Mouse (Mus musculus): Measurements from ENCODE around the gene Spef1. TPM values are rescaled to one million over a fixed set of nuclear protein-coding genes. Genes with fewer than 3 reads are reported as not detected.

Spef1 gene
- polyA plus RNA-seq, 1 experiment from 2014 or later = 1.3 TPM

DNA sequence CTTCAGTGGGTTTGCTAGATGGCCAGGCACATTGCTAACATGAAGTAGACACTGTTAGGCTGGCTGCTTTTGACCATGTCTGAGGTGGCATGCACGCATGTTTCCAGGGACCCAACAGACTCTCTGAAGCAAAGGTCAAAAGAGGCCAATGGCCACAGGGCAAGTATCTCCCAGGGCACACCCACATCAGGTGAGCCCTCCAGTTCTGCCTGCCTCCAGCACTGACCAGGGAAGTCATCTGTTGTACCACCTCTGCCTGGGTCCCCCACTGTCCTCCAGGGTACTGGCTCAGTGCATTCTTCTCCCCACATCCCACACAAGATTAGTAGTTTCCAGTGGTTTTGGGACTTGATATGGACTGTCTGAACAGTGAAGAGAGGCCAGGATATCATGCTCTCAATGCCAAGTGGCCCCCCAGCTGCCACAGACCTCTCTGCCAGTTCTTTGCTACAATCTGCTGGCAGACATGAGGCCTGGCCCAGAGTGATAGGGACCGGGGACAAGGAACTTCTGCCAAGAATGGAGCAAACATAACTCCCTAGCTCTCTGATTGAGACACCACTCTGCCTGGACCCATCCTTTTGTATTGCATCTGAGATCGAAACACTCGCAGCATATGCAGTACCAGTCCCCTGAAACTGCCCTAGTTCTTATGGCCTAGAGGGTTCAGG, 22.2 kb upstream of the Spef1 start:
- H3K27me3 ChIP-seq (replicated peaks; ENCODE audit: control insufficient read depth, insufficient read depth, low read length) = no peaks in the 10 kb centered on the region
- peak overlapping the region; percentile 67; the same call in 1 of the 2 replicates for H3K27ac ChIP-seq (ENCODE audit: low read depth, low read length)
- no peaks in the 10 kb centered on the region for H3K36me3 ChIP-seq (ENCODE audit: control insufficient read depth, insufficient read depth, low read length)
- peak overlapping the region; percentile 67; the same call in 1 of the 2 replicates for H3K4me3 ChIP-seq (ENCODE audit: low read depth, low read length)
- WGBS = 67% methylated on average over 4 of the region's 4 CpGs
- peak overlapping the region; percentile 88 for H3K4me2 ChIP-seq
- peak; percentile 50 for DNase-seq (ENCODE audit: low spot score)
- peaks cover 63% of the 10 kb centered on the region for H3K4me1 ChIP-seq (replicated peaks; ENCODE audit: control insufficient read depth, insufficient read depth, low read length)
- no peaks in the 10 kb centered on the region for H3K9me3 ChIP-seq (ENCODE audit: control insufficient read depth, low read length)
- no peak for ATAC-seq (replicated peaks; ENCODE audit: low FRiP score)
- H3K9ac ChIP-seq (ENCODE audit: low read depth, low read length) = peak overlapping the region; percentile 60

DNA sequence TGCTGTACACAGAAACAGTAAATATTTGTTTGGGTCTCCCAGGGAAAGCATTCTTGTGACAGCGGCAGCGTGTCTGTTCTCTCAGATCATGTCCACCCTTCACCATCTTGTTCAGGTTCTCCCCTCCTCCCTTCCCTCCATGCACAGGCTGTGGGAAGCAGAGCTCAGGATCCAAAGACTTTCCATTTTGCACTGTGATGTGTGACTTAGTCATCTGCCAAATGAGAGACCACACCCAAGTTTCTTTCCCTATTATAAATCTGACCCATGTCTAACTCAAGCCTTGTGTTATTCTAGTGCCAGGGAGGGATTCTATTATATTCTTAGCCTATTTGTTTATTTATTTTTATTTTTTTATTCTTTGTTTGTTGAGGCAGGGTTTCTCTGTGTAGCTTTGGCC, 21.3 kb upstream of the Spef1 start:
- Histone ChIP-seq H3K4me2 (no peak overlapping the region), H3K9ac (ENCODE audit: low read depth, low read length) (no peak overlapping the region), H3K27me3 (replicated peaks; ENCODE audit: control insufficient read depth, insufficient read depth, low read length) (no peaks in the 10 kb centered on the region), H3K4me3 (ENCODE audit: low read depth, low read length) (no peak overlapping the region), H3K36me3 (ENCODE audit: control insufficient read depth, insufficient read depth, low read length) (no peaks in the 10 kb centered on the region), H3K27ac (ENCODE audit: low read depth, low read length) (no peak overlapping the region; the same call in 1 of the 2 replicates), H3K9me3 (ENCODE audit: control insufficient read depth, low read length) (no peaks in the 10 kb centered on the region), H3K4me1 (replicated peaks; ENCODE audit: control insufficient read depth, insufficient read depth, low read length) (peaks cover 62% of the 10 kb centered on the region)
- WGBS = 87% methylated on average over 2 of the region's 2 CpGs
- DNase-seq (ENCODE audit: low spot score) (no peak), ATAC-seq (replicated peaks; ENCODE audit: low FRiP score) (no peak)

DNA sequence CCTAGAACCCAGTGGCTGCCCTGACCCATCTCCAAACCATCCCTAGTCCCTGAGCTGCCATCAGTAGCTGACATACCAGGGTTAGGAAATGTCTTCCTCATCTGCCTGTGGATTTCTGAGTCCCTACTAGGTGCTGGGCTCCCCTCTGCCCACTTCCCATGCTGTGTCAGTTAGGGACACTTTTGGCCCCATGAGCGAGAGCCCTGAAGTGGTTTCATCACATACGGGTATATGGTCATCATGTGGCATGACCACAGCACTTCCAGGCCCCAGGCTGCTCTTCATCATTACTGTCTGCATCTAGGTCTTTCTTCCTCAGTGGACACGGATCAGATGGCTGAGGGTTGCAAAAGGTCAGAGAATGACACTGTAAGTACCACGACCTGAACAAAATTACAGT, 19.7 kb upstream of the Spef1 start, which contains the start of gene Ap5s1:
Ap5s1 (plus strand) TSS at position 301 of the 400 bp plus-strand sequence.
- ATAC-seq (replicated peaks; ENCODE audit: low FRiP score) = no peak
- H3K4me2 ChIP-seq = peak within 1 kb of the TSS; percentile 55
- no peak for DNase-seq (ENCODE audit: low spot score)
- H3K27me3 ChIP-seq (replicated peaks; ENCODE audit: control insufficient read depth, insufficient read depth, low read length) = no peaks in the 10 kb centered on the region
- H3K36me3 ChIP-seq (ENCODE audit: control insufficient read depth, insufficient read depth, low read length) = no peaks in the 10 kb centered on the region
- H3K27ac ChIP-seq (ENCODE audit: low read depth, low read length) = peak within 1 kb of the TSS; percentile 81
- H3K4me1 ChIP-seq (replicated peaks; ENCODE audit: control insufficient read depth, insufficient read depth, low read length) = peaks cover 52% of the 10 kb centered on the region
- H3K4me3 ChIP-seq (ENCODE audit: low read depth, low read length) = no peak within 1 kb of the TSS
- 69% methylated on average over 4 of the region's 4 CpGs for WGBS
- H3K9ac ChIP-seq (ENCODE audit: low read depth, low read length) = peak within 1 kb of the TSS; percentile 51
- no peaks in the 10 kb centered on the region for H3K9me3 ChIP-seq (ENCODE audit: control insufficient read depth, low read length)

DNA sequence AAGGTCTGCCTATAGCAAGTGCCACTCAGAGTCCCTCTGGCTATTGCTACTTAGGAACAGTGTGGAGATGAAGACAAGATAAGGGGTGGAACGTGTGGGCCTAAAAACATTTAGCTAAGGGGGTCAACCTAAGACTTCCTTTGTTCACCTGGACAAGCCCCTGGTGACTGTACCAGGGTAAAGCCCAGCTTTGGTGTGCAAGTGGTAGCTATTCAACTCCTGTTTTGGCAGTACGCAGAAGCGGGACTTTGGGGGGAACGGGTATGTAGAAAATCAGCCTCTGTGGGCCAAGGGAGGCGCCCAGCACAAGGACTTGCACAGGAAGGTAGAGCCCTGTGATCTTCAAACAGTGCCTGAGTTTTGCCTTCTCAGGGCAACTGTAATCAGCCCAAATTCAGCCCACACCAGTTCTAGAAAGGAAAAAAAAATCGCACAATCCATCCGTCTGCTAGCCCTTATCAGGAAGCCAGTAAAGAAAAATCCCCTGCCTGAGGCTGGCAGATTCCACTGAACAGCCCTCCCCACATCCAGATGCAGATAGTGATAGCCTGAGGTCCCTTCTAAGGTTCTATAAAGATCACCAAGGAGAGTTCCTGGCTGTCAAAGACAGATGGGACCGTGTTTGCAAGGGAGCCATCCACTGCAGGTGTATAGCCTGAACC, 18.6 kb upstream of the Spef1 start:
- Histone ChIP-seq H3K4me1 (replicated peaks; ENCODE audit: control insufficient read depth, insufficient read depth, low read length) (peaks cover 44% of the 10 kb centered on the region), H3K4me2 (peak overlapping the region; percentile 55), H3K9me3 (ENCODE audit: control insufficient read depth, low read length) (no peaks in the 10 kb centered on the region), H3K36me3 (ENCODE audit: control insufficient read depth, insufficient read depth, low read length) (no peaks in the 10 kb centered on the region), H3K27ac (ENCODE audit: low read depth, low read length) (peak overlapping the region; percentile 96), H3K9ac (ENCODE audit: low read depth, low read length) (peak overlapping the region; percentile 51), H3K27me3 (replicated peaks; ENCODE audit: control insufficient read depth, insufficient read depth, low read length) (no peaks in the 10 kb centered on the region), H3K4me3 (ENCODE audit: low read depth, low read length) (no peak overlapping the region)
- DNase-seq (ENCODE audit: low spot score) (peak; percentile 53), ATAC-seq (replicated peaks; ENCODE audit: low FRiP score) (peak; percentile 82)
- 37% methylated on average over 8 of the region's 8 CpGs for WGBS

DNA sequence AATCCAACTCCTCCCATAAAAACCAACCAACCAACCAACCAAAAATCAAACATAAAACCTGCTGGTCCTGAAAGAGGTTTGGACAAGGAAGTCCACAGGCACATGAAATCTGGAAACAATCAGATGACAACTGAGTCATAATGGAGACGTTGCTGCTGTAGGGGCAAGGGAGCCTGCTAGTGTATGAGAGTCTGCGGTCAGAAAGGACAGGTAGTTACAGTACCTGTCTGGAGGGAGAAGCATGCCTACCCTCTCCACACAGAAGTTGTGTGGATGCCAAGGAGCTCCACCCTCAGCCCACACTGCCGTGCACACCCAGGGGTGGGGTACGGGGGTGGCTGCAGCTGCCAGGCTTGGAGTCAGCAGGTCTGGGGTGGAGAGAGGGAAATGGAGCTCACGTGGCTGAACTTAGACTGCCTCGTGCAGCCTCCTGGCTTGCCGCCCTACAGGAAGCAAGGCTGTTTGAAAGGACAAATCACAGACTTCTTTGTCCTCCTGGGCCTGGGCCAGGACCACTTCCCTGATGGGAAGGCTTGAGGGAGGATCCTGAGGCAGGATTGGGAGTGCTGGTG, 17.4 kb upstream of the Spef1 start:
- peak overlapping the region; percentile 40; the same call in 1 of the 2 replicates for H3K9ac ChIP-seq (ENCODE audit: low read depth, low read length)
- ATAC-seq (replicated peaks; ENCODE audit: low FRiP score) (no peak), DNase-seq (ENCODE audit: low spot score) (no peak)
- WGBS = 58% methylated on average over 7 of the region's 7 CpGs
- peaks cover 41% of the 10 kb centered on the region for H3K4me1 ChIP-seq (replicated peaks; ENCODE audit: control insufficient read depth, insufficient read depth, low read length)
- no peak overlapping the region for H3K4me3 ChIP-seq (ENCODE audit: low read depth, low read length)
- peak overlapping the region; percentile 96 for H3K27ac ChIP-seq (ENCODE audit: low read depth, low read length)
- H3K27me3 ChIP-seq (replicated peaks; ENCODE audit: control insufficient read depth, insufficient read depth, low read length) = no peaks in the 10 kb centered on the region
- H3K9me3 ChIP-seq (ENCODE audit: control insufficient read depth, low read length) = no peaks in the 10 kb centered on the region
- peak overlapping the region; percentile 23 for H3K4me2 ChIP-seq
- H3K36me3 ChIP-seq (ENCODE audit: control insufficient read depth, insufficient read depth, low read length) = no peaks in the 10 kb centered on the region

DNA sequence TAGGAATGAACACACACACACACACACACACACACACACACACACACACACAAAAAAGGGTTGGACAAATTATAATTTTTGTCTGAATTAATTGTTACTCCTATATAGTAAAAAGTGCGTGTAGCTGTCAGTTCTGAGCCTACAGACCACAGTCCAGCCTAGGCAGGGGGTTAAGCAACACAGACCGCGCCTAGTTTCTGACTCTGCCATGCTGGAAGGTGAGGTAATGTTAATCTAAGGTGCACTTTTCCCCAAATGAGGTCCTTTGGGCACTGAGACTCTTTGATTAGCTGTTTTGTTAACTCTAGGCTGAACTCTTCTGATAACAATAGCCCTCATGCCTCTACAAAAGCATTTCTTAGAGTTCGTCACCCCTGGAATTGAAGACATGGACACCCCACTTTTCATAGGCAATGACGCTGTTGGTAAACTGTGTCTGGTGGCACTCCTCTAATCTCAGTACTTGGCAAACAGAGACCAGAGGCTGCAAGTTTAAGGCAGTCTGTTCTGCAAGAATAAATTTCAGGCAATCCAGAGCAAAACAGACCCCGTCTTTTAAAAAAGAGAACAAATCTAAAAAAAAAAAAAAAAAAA, 16.8 kb upstream of the Spef1 start:
- H3K4me2 ChIP-seq = no peak overlapping the region
- no peak overlapping the region for H3K9ac ChIP-seq (ENCODE audit: low read depth, low read length)
- no peak for ATAC-seq (replicated peaks; ENCODE audit: low FRiP score)
- DNase-seq (ENCODE audit: low spot score) = no peak
- 82% methylated on average over 6 of the region's 6 CpGs for WGBS
- no peak overlapping the region for H3K27ac ChIP-seq (ENCODE audit: low read depth, low read length)
- no peaks in the 10 kb centered on the region for H3K36me3 ChIP-seq (ENCODE audit: control insufficient read depth, insufficient read depth, low read length)
- no peaks in the 10 kb centered on the region for H3K9me3 ChIP-seq (ENCODE audit: control insufficient read depth, low read length)
- no peaks in the 10 kb centered on the region for H3K27me3 ChIP-seq (replicated peaks; ENCODE audit: control insufficient read depth, insufficient read depth, low read length)
- peaks cover 35% of the 10 kb centered on the region for H3K4me1 ChIP-seq (replicated peaks; ENCODE audit: control insufficient read depth, insufficient read depth, low read length)
- H3K4me3 ChIP-seq (ENCODE audit: low read depth, low read length) = no peak overlapping the region

DNA sequence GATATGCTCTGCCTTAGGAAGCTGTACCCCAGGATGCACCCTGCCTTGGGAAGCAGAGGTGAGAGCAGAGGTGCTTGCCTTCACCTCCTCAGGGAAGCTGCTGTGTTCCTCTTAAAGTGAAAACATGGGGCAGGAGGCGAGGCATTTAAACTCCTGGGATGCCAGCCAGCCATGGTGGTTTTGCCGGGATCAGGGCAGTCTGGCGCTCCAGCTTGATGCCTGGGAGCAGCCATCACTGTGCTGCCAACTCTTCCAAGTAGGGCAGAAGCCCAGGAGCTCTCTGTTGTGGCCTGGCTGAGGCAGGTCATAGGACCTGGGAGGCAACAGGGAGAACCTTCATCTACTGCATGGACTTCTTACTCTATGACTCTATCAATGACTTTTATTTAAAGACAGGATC, 14.2 kb upstream of the Spef1 start:
- peaks cover 22% of the 10 kb centered on the region for H3K4me1 ChIP-seq (replicated peaks; ENCODE audit: control insufficient read depth, insufficient read depth, low read length)
- no peak overlapping the region for H3K27ac ChIP-seq (ENCODE audit: low read depth, low read length)
- no peaks in the 10 kb centered on the region for H3K9me3 ChIP-seq (ENCODE audit: control insufficient read depth, low read length)
- H3K4me3 ChIP-seq (ENCODE audit: low read depth, low read length) = no peak overlapping the region
- H3K36me3 ChIP-seq (ENCODE audit: control insufficient read depth, insufficient read depth, low read length) = no peaks in the 10 kb centered on the region
- DNase-seq (ENCODE audit: low spot score) (no peak), ATAC-seq (replicated peaks; ENCODE audit: low FRiP score) (no peak)
- WGBS = 88% methylated on average over 3 of the region's 3 CpGs
- no peak overlapping the region for H3K4me2 ChIP-seq
- H3K27me3 ChIP-seq (replicated peaks; ENCODE audit: control insufficient read depth, insufficient read depth, low read length) = no peaks in the 10 kb centered on the region
- no peak overlapping the region for H3K9ac ChIP-seq (ENCODE audit: low read depth, low read length)

DNA sequence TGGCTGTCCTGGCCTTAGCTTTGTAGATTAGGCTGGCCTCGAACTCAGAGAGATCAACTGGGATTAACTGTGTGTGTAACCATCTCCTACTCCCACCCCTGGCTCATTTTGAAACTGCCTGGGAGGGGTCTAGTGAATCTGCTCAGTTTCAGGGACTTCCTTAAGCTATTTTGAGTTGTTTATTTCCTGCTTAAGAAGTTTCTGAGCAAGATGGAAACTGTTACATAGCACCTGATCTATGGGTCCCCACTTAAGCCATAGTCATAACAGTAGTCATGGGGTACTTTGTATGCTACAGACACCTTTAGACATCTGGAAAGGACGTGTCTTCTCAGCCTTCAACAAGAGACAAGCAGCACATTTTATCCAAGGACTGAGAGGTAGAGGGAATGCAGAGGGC, 13.6 kb upstream of the Spef1 start:
- no peaks in the 10 kb centered on the region for H3K9me3 ChIP-seq (ENCODE audit: control insufficient read depth, low read length)
- no peak overlapping the region for H3K27ac ChIP-seq (ENCODE audit: low read depth, low read length)
- no peaks in the 10 kb centered on the region for H3K36me3 ChIP-seq (ENCODE audit: control insufficient read depth, insufficient read depth, low read length)
- no peak for DNase-seq (ENCODE audit: low spot score)
- H3K27me3 ChIP-seq (replicated peaks; ENCODE audit: control insufficient read depth, insufficient read depth, low read length) = no peaks in the 10 kb centered on the region
- peaks cover 18% of the 10 kb centered on the region for H3K4me1 ChIP-seq (replicated peaks; ENCODE audit: control insufficient read depth, insufficient read depth, low read length)
- ATAC-seq (replicated peaks; ENCODE audit: low FRiP score) = no peak
- H3K9ac ChIP-seq (ENCODE audit: low read depth, low read length) = no peak overlapping the region
- WGBS = 80% methylated on average over 2 of the region's 2 CpGs
- H3K4me3 ChIP-seq (ENCODE audit: low read depth, low read length) = no peak overlapping the region
- H3K4me2 ChIP-seq = no peak overlapping the region
